Mouse (Mus musculus): ENCODE results near the gene Wars. TPM values are rescaled to one million over a fixed set of nuclear protein-coding genes. Genes with fewer than 3 reads are reported as not detected.
A peak's percentile ranks its signal among the peaks of the same experiment; 100 is the strongest.

Gene Wars
- 10 to 100 TPM; 90.4 to 92.5 TPM for total RNA-seq (2021)

- intact Hi-C loops (cut with DNase I): no loop called here
Measured at GRCm38 (mm10) chr12:108893715-108894431, at the start of gene Wars. TSS of gene Wars (minus strand) at chr12:108894174.

GRCm38 (mm10) chr12:108942203-108942923, 48.4 kb upstream of the Wars start:
- intact Hi-C loops (cut with DNase I): no loop called here
- no peak for DNase-seq (ENCODE audit: extremely low spot score in 1 of 2, low spot score in 2 of 2)

More at GRCm38 (mm10) chr12:108893715-108894431, at the start of gene Wars:
- DNase-seq (ENCODE audit: extremely low spot score in 1 of 2, low spot score in 2 of 2): peak; percentile 96 to 97

GRCm38 (mm10) chr12:108941282-108941681, 47.3 kb upstream of the Wars start:
- no peak for DNase-seq (ENCODE audit: extremely low spot score in 1 of 2, low spot score in 2 of 2)
- intact Hi-C loops (cut with DNase I): no loop called here

GRCm38 (mm10) chr12:108940255-108940654, 46.3 kb upstream of the Wars start:
- intact Hi-C loops (cut with DNase I): no loop called here

GRCm38 (mm10) chr12:108939317-108939716, 45.3 kb upstream of the Wars start:
- no peak for DNase-seq (ENCODE audit: extremely low spot score in 1 of 2, low spot score in 2 of 2)
- intact Hi-C loops (cut with DNase I): no loop called here

More at GRCm38 (mm10) chr12:108940255-108940654, 46.3 kb upstream of the Wars start:
- no peak for DNase-seq (ENCODE audit: extremely low spot score in 1 of 2, low spot score in 2 of 2)

GRCm38 (mm10) chr12:108938844-108939243, 44.9 kb upstream of the Wars start:
- DNase-seq (ENCODE audit: extremely low spot score in 1 of 2, low spot score in 2 of 2): no peak
- intact Hi-C loops (cut with DNase I): no loop called here

- intact Hi-C loops (cut with DNase I): no loop called here
- no peak for DNase-seq (ENCODE audit: extremely low spot score in 1 of 2, low spot score in 2 of 2)
Measured at GRCm38 (mm10) chr12:108937506-108937905, 43.5 kb upstream of the Wars start.

- no peak for DNase-seq (ENCODE audit: extremely low spot score in 1 of 2, low spot score in 2 of 2)
Measured at GRCm38 (mm10) chr12:108936834-108937233, 42.9 kb upstream of the Wars start.

GRCm38 (mm10) chr12:108934231-108934630, 40.3 kb upstream of the Wars start:
- peak in 1 of 2 experiments; percentile 54 for DNase-seq (ENCODE audit: extremely low spot score in 1 of 2, low spot score in 2 of 2)
- intact Hi-C loops (cut with DNase I): no loop called here

More at GRCm38 (mm10) chr12:108936834-108937233, 42.9 kb upstream of the Wars start:
- intact Hi-C loops (cut with DNase I): no loop called here

GRCm38 (mm10) chr12:108932113-108932512, 38.1 kb upstream of the Wars start:
- intact Hi-C loops (cut with DNase I): no loop called here
- no peak for DNase-seq (ENCODE audit: extremely low spot score in 1 of 2, low spot score in 2 of 2)

- no peak for DNase-seq (ENCODE audit: extremely low spot score in 1 of 2, low spot score in 2 of 2)
- intact Hi-C loops (cut with DNase I): no loop called here
Measured at GRCm38 (mm10) chr12:108931341-108932053, 37.5 kb upstream of the Wars start.

- intact Hi-C loops (cut with DNase I): no loop called here
- no peak for DNase-seq (ENCODE audit: extremely low spot score in 1 of 2, low spot score in 2 of 2)
Measured at GRCm38 (mm10) chr12:108929475-108929874, 35.5 kb upstream of the Wars start.

- intact Hi-C loops (cut with DNase I): no loop called here
- DNase-seq (ENCODE audit: extremely low spot score in 1 of 2, low spot score in 2 of 2): no peak
Measured at GRCm38 (mm10) chr12:108928249-108928648, 34.3 kb upstream of the Wars start.

GRCm38 (mm10) chr12:108926606-108927111, 32.7 kb upstream of the Wars start:
- DNase-seq (ENCODE audit: extremely low spot score in 1 of 2, low spot score in 2 of 2): no peak
- intact Hi-C loops (cut with DNase I): no loop called here

GRCm38 (mm10) chr12:108918753-108919152, 24.8 kb upstream of the Wars start:
- no peak for DNase-seq (ENCODE audit: extremely low spot score in 1 of 2, low spot score in 2 of 2)
- intact Hi-C loops (cut with DNase I): no loop called here

- DNase-seq (ENCODE audit: extremely low spot score in 1 of 2, low spot score in 2 of 2): no peak
- intact Hi-C loops (cut with DNase I): no loop called here
Measured at GRCm38 (mm10) chr12:108917509-108917908, 23.5 kb upstream of the Wars start.

GRCm38 (mm10) chr12:108916447-108917042, 22.6 kb upstream of the Wars start:
- intact Hi-C loops (cut with DNase I): no loop called here
- DNase-seq (ENCODE audit: extremely low spot score in 1 of 2, low spot score in 2 of 2): no peak

- DNase-seq (ENCODE audit: extremely low spot score in 1 of 2, low spot score in 2 of 2): peak; percentile 70 to 71
- intact Hi-C loops (cut with DNase I): no loop called here
Measured at GRCm38 (mm10) chr12:108915893-108916292, 21.9 kb upstream of the Wars start.

All from left cerebral cortex, postnatal 10 days (tissue).